Mouse (Mus musculus) hematopoietic stem cell, adult 5-6 weeks (primary cell): ENCODE data around the gene Has1. TPM values are rescaled to one million over a fixed set of nuclear protein-coding genes. Genes with fewer than 3 reads are reported as not detected.

ENCODE experiments used
- ATAC-seq, 2 experiments: fragments of 125-278 bp in 1 of 2; replicated peaks in 1 of 2; 2 replicates each; pipeline ENCODE4 v1.8.0; 2016 to 2017; ENCODE audit warnings: inconsistent platforms in 2 of 2, mild to moderate bottlenecking in 2 of 2, moderate number of reproducible peaks in 2 of 2, low read depth in 1 of 2, moderate TSS enrichment in 1 of 2; ENCODE audit not compliant: low FRiP score in 2 of 2, poor library complexity in 2 of 2, severe bottlenecking in 2 of 2, insufficient read depth in 1 of 2, low TSS enrichment in 1 of 2
- total RNA-seq: library from RNA; stranded (forward); fragments of 172-1452, 232-1000 nt; gene quantifications from 2 replicates; pipeline ENCODE4 v1.2.3, GENCODE M21; 2017

Has1 gene
- total RNA-seq, 1 experiment from 2014 or later = not detected

GRCm38 (mm10) chr17:17827658-17828190, 27.3 kb downstream of the Has1 start:
- ATAC-seq = peak; percentile 51 to 54

GRCm38 (mm10) chr17:17826751-17827657, 28.0 kb downstream of the Has1 start, which contains the start of gene Spaca6:
TSS of gene Spaca6 (plus strand) at chr17:17827158.
- peak; percentile 24 to 37; a peak in 3 of 4 replicates for ATAC-seq

- peak; percentile 1 to 27; a peak in 2 of 4 replicates for ATAC-seq
Measured at GRCm38 (mm10) chr17:17825921-17826591, 28.9 kb downstream of the Has1 start.

- ATAC-seq = no peak
Measured at GRCm38 (mm10) chr17:17823612-17824336, 31.2 kb downstream of the Has1 start.

- ATAC-seq = peak; percentile 67 to 71; a peak in 3 of 4 replicates
Measured at GRCm38 (mm10) chr17:17795527-17795926, 59.5 kb downstream of the Has1 start.

Other genes starting within 250 kb of the Has1 start
- 62.1 and 83.2 TPM in 2 replicates for gene Lnpep, start 230.2 kb downstream of the Has1 start, total RNA-seq
- gene Vmn2r90, start 151.5 kb downstream of the Has1 start, total RNA-seq = 0.13 TPM in 1 of 2 replicates, not detected in the other
- 0.94 and 11.9 TPM in 2 replicates for gene Spaca6, start 28.0 kb downstream of the Has1 start, total RNA-seq
- gene Fpr1, start 28.7 kb upstream of the Has1 start, total RNA-seq = 2.7 and 12.1 TPM in 2 replicates
- 8.1 and 26.5 TPM in 2 replicates for gene Fpr2, start 32.6 kb upstream of the Has1 start, total RNA-seq
- not detected in 2 replicates for gene Fpr3, start 32.6 kb upstream of the Has1 start, total RNA-seq
- gene Fpr-rs4, start 166.5 kb upstream of the Has1 start, total RNA-seq = not detected in 2 replicates
- gene Vmn2r124, start 194.2 kb upstream of the Has1 start, total RNA-seq = not detected in 2 replicates
- not detected in 2 replicates for gene Vmn2r91, start 229.8 kb upstream of the Has1 start, total RNA-seq